Mouse (Mus musculus) liver, postnatal 0 days (tissue): ENCODE data around the gene Cutc. TPM values are rescaled to one million over a fixed set of nuclear protein-coding genes. Genes with fewer than 3 reads are reported as not detected.

Source experiments
- ATAC-seq: fragments of 200-750 bp; cut with Nextera tagmentation; 2 replicates; pipeline ENCODE4 v1.8.0; 2017; ENCODE audit warnings: mild to moderate bottlenecking, moderate library complexity
- DNase-seq: peaks from one replicate; pipeline ENCODE4 v3.0.0-alpha.2; 2016
- H3K27ac ChIP-seq: fragments of 300-500 bp; sonication (generic); 2 replicates; pipeline ENCODE4 v1.5.1; 2014; ENCODE audit warnings: antibody characterized with exemption, moderate library complexity, mild to moderate bottlenecking, low read depth
- H3K27me3 ChIP-seq: fragments of 300-500 bp; sonication (generic); 2 replicates; pipeline ENCODE4 v1.6.1; 2014; ENCODE audit warnings: low read length, control low read depth, mixed read lengths; ENCODE audit not compliant: insufficient read depth
- H3K36me3 ChIP-seq: fragments of 300-500 bp; sonication (generic); replicated peaks from 2 replicates; pipeline ENCODE4 v1.6.1; 2014; ENCODE audit warnings: mild to moderate bottlenecking, control low read depth, low read length, moderate library complexity, mixed read lengths; ENCODE audit not compliant: insufficient read depth
- H3K4me1 ChIP-seq: fragments of 300-500 bp; sonication (generic); 2 replicates; pipeline ENCODE4 v1.6.1; 2014; ENCODE audit warnings: antibody characterized with exemption, mild to moderate bottlenecking, control low read depth; ENCODE audit not compliant: insufficient read depth
- H3K4me2 ChIP-seq: fragments of 300-500 bp; sonication (generic); 2 replicates; pipeline ENCODE4 v1.6.1; 2014; ENCODE audit warnings: low read depth, mild to moderate bottlenecking, low read length, moderate library complexity, mixed read lengths
- H3K4me3 ChIP-seq: fragments of 300-500 bp; sonication (generic); 2 replicates; pipeline ENCODE4 v1.5.1; 2014; ENCODE audit warnings: low read depth, low read length
- H3K9ac ChIP-seq: fragments of 300-500 bp; sonication (generic); replicated peaks from 2 replicates; pipeline ENCODE4 v1.6.1; 2014; ENCODE audit warnings: mild to moderate bottlenecking, moderate library complexity
- H3K9me3 ChIP-seq: fragments of 300-500 bp; sonication (generic); 2 replicates; pipeline ENCODE4 v1.6.1; 2016; ENCODE audit warnings: mild to moderate bottlenecking, control low read depth, low read length, mixed read lengths
- CTCF ChIP-seq: sonication (generic); IDR thresholded peaks from 2 replicates; pipeline ENCODE4 v1.5.1; 2016; ENCODE audit warnings: antibody characterized with exemption, low read depth
- EP300 ChIP-seq: IDR thresholded peaks from 2 replicates; pipeline ENCODE4 v1.6.1; 2016; ENCODE audit warnings: antibody characterized with exemption, low read depth, mild to moderate bottlenecking
- WGBS: fragments of 180-500 bp; shearing (Covaris S2); extraction: QIAGEN DNeasy Blood & Tissue Kit; methylation state at CpG from one replicate; pipeline ENCODE4 v1.1.7; 2014; ENCODE audit not compliant: insufficient replicate concordance; 5-methylcytosine and 5-hydroxymethylcytosine counted together
- polyA plus RNA-seq: library from polyadenylated mRNA; unstranded; fragments of >200 nt; fragmentation: Nextera tagmentation; extraction: Ambion mirVana; gene quantifications from 2 replicates; pipeline ENCODE4 v1.2.1, GENCODE M21; 2015

The Cutc gene
- polyA plus RNA-seq, 1 experiment from 2014 or later = 17.6 TPM

GRCm38 (mm10) chr19:43760504-43760903, 7.7 kb downstream of the Cutc start:
- Histone ChIP-seq H3K4me1 (no peaks in the 10 kb centered on the region), H3K4me3 (no peak overlapping the region), H3K9me3 (no peaks in the 10 kb centered on the region), H3K4me2 (no peak overlapping the region), H3K36me3 (no peaks in the 10 kb centered on the region; the same call in none of the 2 replicates), H3K27ac (no peak overlapping the region), H3K27me3 (no peaks in the 10 kb centered on the region), H3K9ac (no peak overlapping the region)
- DNase-seq = peak; percentile 89
- WGBS = 21% methylated on average over 6 of the region's 6 CpGs
- ATAC-seq = no peak
- TF ChIP-seq EP300 = no peak
- TF ChIP-seq CTCF = peak; percentile 85

GRCm38 (mm10) chr19:43761543-43762256, 8.9 kb downstream of the Cutc start:
- DNase-seq (no peak), ATAC-seq (no peak)
- TF ChIP-seq CTCF = peak; percentile 49
- no peak for TF ChIP-seq EP300
- H3K9ac ChIP-seq = no peak overlapping the region
- H3K27ac ChIP-seq = no peak overlapping the region
- no peaks in the 10 kb centered on the region for H3K4me1 ChIP-seq
- no peaks in the 10 kb centered on the region; the same call in none of the 2 replicates for H3K36me3 ChIP-seq
- H3K9me3 ChIP-seq = no peaks in the 10 kb centered on the region
- H3K4me3 ChIP-seq = no peak overlapping the region
- H3K27me3 ChIP-seq = no peaks in the 10 kb centered on the region
- no peak overlapping the region for H3K4me2 ChIP-seq

- Histone ChIP-seq H3K9ac (no peak overlapping the region), H3K4me3 (no peak overlapping the region), H3K9me3 (no peaks in the 10 kb centered on the region), H3K36me3 (no peaks in the 10 kb centered on the region; the same call in none of the 2 replicates), H3K27ac (no peak overlapping the region), H3K4me2 (no peak overlapping the region), H3K4me1 (no peaks in the 10 kb centered on the region), H3K27me3 (no peaks in the 10 kb centered on the region)
- no peak for TF ChIP-seq EP300
- no peak for TF ChIP-seq CTCF
- WGBS = 80% methylated on average over 2 of the region's 2 CpGs
- DNase-seq (no peak), ATAC-seq (no peak)
These were observed 9.6 kb downstream of the Cutc start for GRCm38 (mm10) chr19:43762410-43762809.

- Histone ChIP-seq H3K4me1 (peaks cover 6% of the 10 kb centered on the region; the same call in 1 of the 2 replicates), H3K4me2 (peak overlapping the region; percentile 39; the same call in 1 of the 2 replicates), H3K4me3 (no peak overlapping the region), H3K27ac (peak overlapping the region; percentile 77; the same call in 1 of the 2 replicates), H3K27me3 (no peaks in the 10 kb centered on the region), H3K36me3 (no peaks in the 10 kb centered on the region), H3K9me3 (no peaks in the 10 kb centered on the region), H3K9ac (no peak overlapping the region)
- WGBS = 74% methylated on average over 5 of the region's 5 CpGs
- no peak for DNase-seq
- no peak for TF ChIP-seq EP300
- no peak for TF ChIP-seq CTCF
- ATAC-seq = no peak
These were observed 13.7 kb downstream of the Cutc start for GRCm38 (mm10) chr19:43766451-43766850.

GRCm38 (mm10) chr19:43767549-43768322, 14.9 kb downstream of the Cutc start:
- no peaks in the 10 kb centered on the region for H3K9me3 ChIP-seq
- ATAC-seq = peak; percentile 94
- H3K27ac ChIP-seq = peak overlapping the region; percentile 77
- H3K4me3 ChIP-seq = no peak overlapping the region
- DNase-seq = no peak
- H3K9ac ChIP-seq = no peak overlapping the region
- no peak for TF ChIP-seq CTCF
- TF ChIP-seq EP300 = peak; percentile 50
- H3K4me2 ChIP-seq = no peak overlapping the region
- H3K27me3 ChIP-seq = no peaks in the 10 kb centered on the region
- peaks cover 6% of the 10 kb centered on the region for H3K4me1 ChIP-seq
- H3K36me3 ChIP-seq = no peaks in the 10 kb centered on the region
- WGBS = 52% methylated on average over 9 of the region's 9 CpGs

- no peak for ATAC-seq
- WGBS = 72% methylated on average over 5 of the region's 5 CpGs
- peak overlapping the region; percentile 77; the same call in 1 of the 2 replicates for H3K27ac ChIP-seq
These were observed 16.7 kb downstream of the Cutc start for GRCm38 (mm10) chr19:43769366-43769960.

More at GRCm38 (mm10) chr19:43769366-43769960, 16.7 kb downstream of the Cutc start:
- H3K4me2 ChIP-seq = no peak overlapping the region
- H3K9me3 ChIP-seq = no peaks in the 10 kb centered on the region
- no peaks in the 10 kb centered on the region for H3K27me3 ChIP-seq
- DNase-seq = no peak
- H3K4me1 ChIP-seq = peaks cover 6% of the 10 kb centered on the region
- H3K4me3 ChIP-seq = no peak overlapping the region
- TF ChIP-seq CTCF (no peak), EP300 (no peak)
- H3K36me3 ChIP-seq = no peaks in the 10 kb centered on the region
- no peak overlapping the region for H3K9ac ChIP-seq
